Mouse (Mus musculus): ENCODE data around the gene Klhl40.

Gene Klhl40

GRCm38 (mm10) chr9:121784801-121785200 is 7.4 kb downstream of the Klhl40 start:
- no peak for DNase-seq

DNA sequence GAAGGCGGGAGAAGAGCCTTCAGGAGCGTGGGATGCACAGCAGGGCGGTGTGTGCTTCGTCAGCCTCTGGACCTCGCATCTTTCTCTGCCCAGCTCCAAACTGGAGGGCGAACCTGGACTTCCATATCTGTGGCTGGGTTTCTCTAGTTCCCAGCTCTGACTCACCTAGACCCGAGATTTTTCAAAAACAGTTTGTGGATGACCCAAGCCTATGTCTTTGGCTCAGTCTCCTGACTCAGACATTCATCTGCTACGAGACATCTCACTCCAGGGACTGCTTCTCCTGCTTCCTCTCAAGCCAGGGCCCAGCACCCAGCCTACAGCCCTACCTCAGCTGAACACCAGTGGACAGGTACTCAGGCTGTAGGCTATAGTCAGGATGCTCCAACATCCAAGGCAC is 7.9 kb downstream of the Klhl40 start:
- DNase-seq = no peak

DNA sequence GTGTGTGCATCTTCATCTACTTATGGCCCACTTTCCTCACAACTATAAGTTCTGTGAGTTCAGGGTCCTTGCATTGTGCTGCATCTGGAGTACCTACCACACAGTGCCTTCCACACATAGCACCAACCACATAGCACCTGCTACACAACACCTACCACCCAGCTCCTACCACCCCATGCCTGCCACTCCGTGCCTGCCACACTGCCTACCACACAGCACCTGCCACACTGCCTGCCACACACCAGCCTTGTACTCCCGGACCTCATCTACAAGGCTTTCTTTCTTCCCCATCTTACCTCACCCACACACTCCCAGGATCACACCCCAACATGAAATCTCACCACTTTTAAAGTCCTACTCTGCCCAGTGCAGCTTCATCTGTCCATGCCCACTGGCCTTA is 9.0 kb downstream of the Klhl40 start:
- DNase-seq = no peak

DNA sequence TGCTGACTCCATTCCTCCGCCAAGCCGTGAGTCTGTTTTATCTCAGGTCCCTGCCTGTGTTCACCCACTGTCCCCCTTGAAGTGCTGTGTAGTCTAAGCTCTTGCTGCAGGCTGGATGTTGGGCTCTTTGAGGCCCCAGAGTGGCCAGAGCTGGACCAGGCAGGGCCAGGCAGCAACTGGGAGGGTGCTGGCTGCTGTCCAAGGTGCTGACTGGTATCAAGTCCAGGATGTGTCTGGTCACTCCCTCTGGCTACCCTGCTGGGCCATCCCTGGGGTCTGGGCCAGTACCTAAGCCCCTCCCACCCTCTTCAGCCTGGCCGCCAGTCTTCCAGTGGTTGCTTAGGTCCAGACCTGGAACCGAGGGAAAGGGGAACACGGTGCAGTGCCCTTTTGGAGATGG is 13.8 kb downstream of the Klhl40 start:
- peak; percentile 22 to 24 for DNase-seq

- no peak for DNase-seq
Measured at GRCm38 (mm10) chr9:121791757-121792521, 14.5 kb downstream of the Klhl40 start, which contains the start of gene Hhatl. TSS of gene Hhatl (minus strand) at chr9:121792507.

DNA sequence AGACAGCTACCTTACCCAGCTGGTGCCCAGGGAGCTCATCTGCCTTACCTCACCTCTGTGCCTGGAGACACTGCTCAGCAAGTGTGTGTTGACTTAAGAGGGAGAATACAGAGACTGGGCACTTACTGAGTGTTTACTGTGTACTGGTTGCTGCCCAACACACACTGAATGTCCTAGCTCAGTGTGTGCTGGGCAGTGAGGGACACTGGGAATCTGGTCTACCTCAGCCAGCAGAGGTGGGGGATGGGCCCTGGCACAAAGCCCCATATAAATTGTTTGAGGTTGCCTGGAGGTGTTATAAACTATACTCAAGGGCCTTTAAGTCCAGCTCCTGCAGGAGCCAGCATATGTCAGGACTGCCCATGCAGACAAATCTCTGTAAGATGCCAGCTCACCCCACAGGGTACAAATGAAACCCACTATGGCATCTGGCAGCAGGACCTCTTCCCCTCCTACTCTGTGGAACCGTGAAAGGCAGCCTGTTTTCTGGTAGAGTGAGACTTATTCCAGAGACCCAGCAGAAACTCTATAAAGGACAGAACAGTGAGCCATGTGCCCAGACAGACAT is 17.6 kb downstream of the Klhl40 start:
- no peak for DNase-seq

DNA sequence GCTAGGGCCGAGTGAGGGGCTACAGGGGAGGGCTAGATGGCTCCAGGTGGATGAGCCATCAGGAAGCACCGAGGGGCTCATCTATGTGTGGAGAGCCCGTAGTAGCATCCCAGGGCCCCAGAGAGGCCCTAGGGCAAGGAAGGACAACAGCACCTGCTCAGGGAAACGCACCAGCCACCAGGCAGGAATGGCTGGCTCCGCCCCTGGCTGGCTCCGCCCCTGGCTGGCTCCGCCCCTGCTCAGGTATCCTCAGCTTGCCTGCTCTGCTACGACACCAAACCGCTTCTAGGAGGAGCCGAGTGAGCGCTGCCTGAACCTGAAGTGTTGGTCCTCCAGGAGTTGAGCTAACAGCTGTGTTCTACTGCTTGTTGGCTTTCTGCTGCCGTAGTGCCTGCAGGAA is 20.3 kb downstream of the Klhl40 start:
- DNase-seq = no peak

DNA sequence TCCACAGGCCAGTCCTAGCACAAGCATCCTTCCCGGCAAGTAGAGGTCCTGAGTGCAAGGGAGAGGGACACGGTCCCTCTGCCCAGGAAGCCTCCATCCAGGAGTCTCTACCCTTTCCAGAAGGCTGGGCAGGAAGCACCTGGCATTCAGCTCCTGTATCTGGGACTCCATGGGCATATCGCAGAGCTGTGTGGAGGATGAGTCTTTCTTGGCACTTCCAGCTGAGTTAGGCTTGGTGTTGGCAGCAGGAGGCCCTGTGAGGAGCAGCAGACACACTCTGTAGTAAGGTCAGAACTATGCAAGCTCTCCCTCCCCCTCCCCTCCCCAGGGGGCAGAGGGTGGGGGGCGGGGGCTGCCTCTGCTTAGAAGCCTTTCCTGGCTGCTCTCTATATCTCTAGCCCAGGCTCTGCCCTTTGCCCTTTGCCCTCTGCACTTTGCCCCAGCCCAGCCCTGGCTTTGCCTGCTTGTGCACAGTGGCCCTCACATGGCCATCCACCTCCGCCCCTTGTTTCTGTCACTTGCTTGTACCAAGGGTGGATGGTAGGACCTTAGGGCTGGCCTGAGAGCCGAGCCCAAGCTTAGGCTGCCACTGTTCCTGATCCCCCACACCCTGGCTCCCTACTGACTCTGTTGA is 21.6 kb downstream of the Klhl40 start:
- DNase-seq = no peak

DNA sequence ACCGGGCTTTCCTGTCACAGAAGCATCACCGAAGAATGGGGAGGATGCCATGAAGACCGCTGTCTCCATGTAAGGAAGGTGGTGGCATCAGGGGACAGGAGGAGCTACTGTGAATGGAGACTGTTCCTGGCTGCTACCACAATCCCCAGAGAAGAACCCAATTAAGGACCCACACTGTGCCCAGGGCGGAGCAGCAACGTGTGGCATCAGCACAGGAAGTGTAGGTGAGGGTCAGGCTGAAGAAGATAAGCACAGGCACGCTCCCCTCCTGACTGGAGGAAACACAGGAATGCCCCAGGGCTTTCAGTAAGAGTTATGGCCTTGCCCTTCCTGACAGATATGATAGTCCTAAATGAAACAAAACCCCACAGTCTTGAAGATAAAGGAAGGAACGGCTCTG is 25.3 kb downstream of the Klhl40 start:
- no peak for DNase-seq

GRCm38 (mm10) chr9:121807546-121807945 is 30.1 kb downstream of the Klhl40 start:
- DNase-seq = no peak

DNA sequence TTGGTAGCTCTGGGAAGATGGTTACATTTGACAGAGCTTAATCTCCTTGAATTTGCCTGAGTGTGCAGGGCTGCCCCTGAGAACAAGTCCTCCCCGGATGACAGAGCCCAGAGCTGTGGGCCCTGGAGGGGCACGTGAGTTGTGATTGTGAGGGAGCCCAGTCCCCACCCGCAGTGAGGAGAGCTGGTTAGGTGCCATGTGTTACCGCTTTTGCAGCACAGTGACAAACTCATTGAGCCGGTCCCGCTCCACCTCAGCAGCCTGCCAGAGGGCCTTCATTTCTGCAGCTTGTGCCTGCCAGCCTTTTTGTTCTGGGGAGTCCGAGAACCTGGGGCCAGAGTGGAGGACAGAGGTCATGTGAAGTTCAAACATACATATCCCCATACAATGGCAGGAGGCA is 30.5 kb downstream of the Klhl40 start:
- DNase-seq = no peak

DNA sequence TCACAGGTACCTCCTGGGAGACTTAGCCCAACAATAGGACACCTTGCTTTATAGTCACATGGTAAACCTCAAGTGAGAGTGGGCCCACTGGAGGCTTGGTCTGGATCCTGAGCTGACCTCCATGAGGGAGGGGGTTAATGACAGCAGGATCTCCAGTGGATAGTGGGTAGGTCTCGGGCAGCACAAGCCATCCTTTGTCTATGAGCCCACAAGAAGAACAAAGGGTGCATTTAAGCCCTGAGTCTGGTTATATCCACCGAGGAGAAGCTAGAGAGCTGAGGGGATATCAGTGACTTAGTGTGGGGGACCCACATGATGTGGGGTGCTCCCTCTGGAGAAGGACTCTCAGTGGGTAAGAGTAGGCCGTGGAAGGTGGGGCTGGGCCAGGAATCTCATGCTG is 31.1 kb downstream of the Klhl40 start:
- DNase-seq = no peak

GRCm38 (mm10) chr9:121810081-121810821 is 32.8 kb downstream of the Klhl40 start:
- no peak for DNase-seq

DNA sequence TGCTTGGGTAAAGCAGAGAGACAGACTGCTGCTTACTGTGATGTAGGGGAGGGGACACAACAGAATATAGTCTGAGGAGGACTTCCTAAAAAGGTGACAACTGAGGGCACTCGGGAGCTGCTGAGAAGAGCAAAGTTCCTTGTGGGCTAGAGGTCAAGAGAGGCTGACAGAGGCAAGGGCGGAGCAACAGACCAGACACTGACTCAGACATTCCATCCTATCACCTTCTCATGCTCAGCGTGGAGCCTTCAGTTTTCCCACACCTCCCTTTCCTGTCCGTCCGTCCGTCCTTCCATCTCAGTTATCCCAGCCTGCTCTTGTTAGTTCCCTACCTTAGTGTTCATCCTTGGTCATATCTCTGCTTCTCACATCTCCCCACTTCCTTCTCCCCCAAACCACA is 37.8 kb downstream of the Klhl40 start:
- DNase-seq = no peak

DNA sequence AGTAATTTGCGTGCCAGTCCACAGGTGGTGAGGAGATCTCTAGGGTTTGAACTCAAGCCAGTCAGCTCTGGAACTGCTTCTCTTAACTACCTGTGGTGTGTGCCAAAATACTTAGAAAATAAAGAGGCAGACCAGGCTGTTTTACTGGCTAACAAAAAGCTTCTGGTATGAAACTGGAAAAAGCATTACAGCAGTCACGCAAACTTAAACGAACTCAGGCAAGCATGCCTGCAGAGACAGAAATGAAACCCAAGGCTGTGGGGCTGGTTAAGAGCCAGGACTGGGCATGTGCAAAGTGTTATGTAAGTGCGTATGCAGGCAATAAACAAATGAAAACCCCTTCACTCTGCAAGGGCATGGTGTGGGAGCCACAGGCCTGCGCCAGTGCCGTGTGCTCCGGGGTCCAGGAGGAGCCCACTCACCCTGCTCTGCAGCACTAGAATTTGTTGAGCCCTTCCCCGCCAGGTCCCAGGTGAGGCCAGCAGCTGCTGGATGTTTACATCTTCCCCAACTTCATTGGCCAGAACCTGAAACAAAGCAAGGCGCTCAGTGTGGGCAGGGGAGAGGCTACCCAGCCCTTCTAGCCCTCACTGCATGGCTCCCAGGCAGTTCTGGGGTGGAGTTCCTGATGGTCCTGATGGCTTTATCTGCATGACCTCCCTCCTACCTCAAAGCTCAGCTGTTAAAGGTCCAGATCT is 41.8 kb downstream of the Klhl40 start:
- no peak for DNase-seq

GRCm38 (mm10) chr9:121819771-121820471 is 42.5 kb downstream of the Klhl40 start:
- DNase-seq = no peak

GRCm38 (mm10) chr9:121820765-121821164 is 43.4 kb downstream of the Klhl40 start:
- DNase-seq = no peak

GRCm38 (mm10) chr9:121822585-121822991 is 45.2 kb downstream of the Klhl40 start:
- DNase-seq = no peak

GRCm38 (mm10) chr9:121823051-121823450 is 45.6 kb downstream of the Klhl40 start:
- no peak for DNase-seq

GRCm38 (mm10) chr9:121823991-121824390 is 46.6 kb downstream of the Klhl40 start:
- no peak for DNase-seq

GRCm38 (mm10) chr9:121826356-121826755 is 48.9 kb downstream of the Klhl40 start:
- no peak for DNase-seq

GRCm38 (mm10) chr9:121828314-121828713 is 50.9 kb downstream of the Klhl40 start:
- no peak for DNase-seq

Measured in B cell, adult 2 months (primary cell).